Mouse (Mus musculus) ZHBTc4 (cell line): ENCODE results near the gene Ivns1abp.
A peak's percentile ranks its signal among the peaks of the same experiment; 100 is the strongest.
"Not testable (repeated sequence)": the region's sequence is repeated elsewhere in the genome, so short reads cannot be mapped to it uniquely, and the experiment has no call there.

Experiments used
- DNase-seq: peaks from one replicate; pipeline ENCODE4 v3.0.0-alpha.2; 2011; ENCODE audit warnings: low read depth, low spot score

Gene Ivns1abp

GRCm38 (mm10) chr1:151341321-151342044 is 2.8 kb upstream of the Ivns1abp start:
- DNase-seq = no peak

GRCm38 (mm10) chr1:151342311-151342710 is 2.0 kb upstream of the Ivns1abp start:
- DNase-seq = no peak

GRCm38 (mm10) chr1:151342968-151343367 is 1.3 kb upstream of the Ivns1abp start:
- DNase-seq = no peak

- DNase-seq = peak; percentile 58
These were observed 550 bp upstream of the Ivns1abp start for GRCm38 (mm10) chr1:151343571-151344282.

GRCm38 (mm10) chr1:151345109-151345862 is 1.0 kb downstream of the Ivns1abp start:
- peak; percentile 93 for DNase-seq

GRCm38 (mm10) chr1:151345863-151346195 is 1.6 kb downstream of the Ivns1abp start:
- no peak for DNase-seq

- DNase-seq = no peak
These were observed 2.4 kb downstream of the Ivns1abp start for GRCm38 (mm10) chr1:151346681-151347127.

- DNase-seq = not testable (repeated sequence)
These were observed 4.0 kb downstream of the Ivns1abp start for GRCm38 (mm10) chr1:151348293-151348692.

- peak; percentile 68 for DNase-seq
These were observed 8.6 kb downstream of the Ivns1abp start for GRCm38 (mm10) chr1:151352911-151353310.

GRCm38 (mm10) chr1:151355994-151356393 is 11.7 kb downstream of the Ivns1abp start:
- no peak for DNase-seq

- no peak for DNase-seq
These were observed 15.1 kb downstream of the Ivns1abp start for GRCm38 (mm10) chr1:151359374-151359773.

- no peak for DNase-seq
These were observed 22.8 kb downstream of the Ivns1abp start for GRCm38 (mm10) chr1:151366944-151367605.

- no peak for DNase-seq
These were observed 23.5 kb downstream of the Ivns1abp start for GRCm38 (mm10) chr1:151367721-151368324.

- no peak for DNase-seq
These were observed 24.2 kb downstream of the Ivns1abp start for GRCm38 (mm10) chr1:151368444-151368843.

- DNase-seq = no peak
These were observed 26.3 kb downstream of the Ivns1abp start for GRCm38 (mm10) chr1:151370573-151370972.

GRCm38 (mm10) chr1:151371543-151371942 is 27.3 kb downstream of the Ivns1abp start:
- no peak for DNase-seq

- no peak for DNase-seq
These were observed 28.5 kb downstream of the Ivns1abp start for GRCm38 (mm10) chr1:151372823-151373222.

GRCm38 (mm10) chr1:151377353-151377752 is 33.1 kb downstream of the Ivns1abp start:
- peak; percentile 70 for DNase-seq

GRCm38 (mm10) chr1:151390029-151390428 is 45.8 kb downstream of the Ivns1abp start:
- DNase-seq = peak; percentile 54

- no peak for DNase-seq
These were observed 65.5 kb downstream of the Ivns1abp start for GRCm38 (mm10) chr1:151409827-151410226.
